Mouse (Mus musculus): ENCODE data around the gene Eya3.

The Eya3 gene

GRCm38 (mm10) chr4:132639191-132639713, 465 bp downstream of the Eya3 start:
- no peak for DNase-seq (ENCODE audit: low read depth, low spot score)

- DNase-seq (ENCODE audit: low read depth, low spot score): no peak
Observed at GRCm38 (mm10) chr4:132647439-132647838, 8.7 kb downstream of the Eya3 start.

- DNase-seq (ENCODE audit: low read depth, low spot score): peak; percentile 92
Observed at GRCm38 (mm10) chr4:132649271-132649999, 10.6 kb downstream of the Eya3 start.

- no peak for DNase-seq (ENCODE audit: low read depth, low spot score)
Observed at GRCm38 (mm10) chr4:132652842-132653241, 14.1 kb downstream of the Eya3 start.

GRCm38 (mm10) chr4:132653799-132654198, 15.0 kb downstream of the Eya3 start:
- DNase-seq (ENCODE audit: low read depth, low spot score): no peak

- no peak for DNase-seq (ENCODE audit: low read depth, low spot score)
Observed at GRCm38 (mm10) chr4:132655290-132655689, 16.5 kb downstream of the Eya3 start.

GRCm38 (mm10) chr4:132659106-132659505, 20.3 kb downstream of the Eya3 start:
- no peak for DNase-seq (ENCODE audit: low read depth, low spot score)

GRCm38 (mm10) chr4:132672697-132673096, 33.9 kb downstream of the Eya3 start:
- no peak for DNase-seq (ENCODE audit: low read depth, low spot score)

GRCm38 (mm10) chr4:132676771-132677539, 38.2 kb downstream of the Eya3 start:
- peak; percentile 46 for DNase-seq (ENCODE audit: low read depth, low spot score)

GRCm38 (mm10) chr4:132689634-132690033, 50.8 kb downstream of the Eya3 start:
- DNase-seq (ENCODE audit: low read depth, low spot score): no peak

GRCm38 (mm10) chr4:132693366-132693765, 54.6 kb downstream of the Eya3 start:
- DNase-seq (ENCODE audit: low read depth, low spot score): no peak

- no peak for DNase-seq (ENCODE audit: low read depth, low spot score)
Observed at GRCm38 (mm10) chr4:132702076-132702475, 63.3 kb downstream of the Eya3 start.

- no peak for DNase-seq (ENCODE audit: low read depth, low spot score)
Observed at GRCm38 (mm10) chr4:132706885-132707284, 68.1 kb downstream of the Eya3 start.

GRCm38 (mm10) chr4:132713181-132713580, 74.4 kb downstream of the Eya3 start:
- DNase-seq (ENCODE audit: low read depth, low spot score): no peak

- DNase-seq (ENCODE audit: low read depth, low spot score): no peak
Observed at GRCm38 (mm10) chr4:132718251-132718650, 79.5 kb downstream of the Eya3 start.

- no peak for DNase-seq (ENCODE audit: low read depth, low spot score)
Observed at GRCm38 (mm10) chr4:132728233-132728632, 89.4 kb downstream of the Eya3 start.

- no peak for DNase-seq (ENCODE audit: low read depth, low spot score)
Observed at GRCm38 (mm10) chr4:132731616-132732015, 92.8 kb downstream of the Eya3 start.

GRCm38 (mm10) chr4:132732148-132732684, 93.4 kb downstream of the Eya3 start, which contains the start of gene Xkr8:
TSS of gene Xkr8 (minus strand) at chr4:132732546.
- DNase-seq (ENCODE audit: low read depth, low spot score): peak; percentile 91

GRCm38 (mm10) chr4:132733071-132733770, 94.4 kb downstream of the Eya3 start:
- peak; percentile 80 for DNase-seq (ENCODE audit: low read depth, low spot score)

GRCm38 (mm10) chr4:132734766-132735165, 96.0 kb downstream of the Eya3 start:
- DNase-seq (ENCODE audit: low read depth, low spot score): peak; percentile 73

GRCm38 (mm10) chr4:132735389-132735788, 96.6 kb downstream of the Eya3 start:
- no peak for DNase-seq (ENCODE audit: low read depth, low spot score)

- DNase-seq (ENCODE audit: low read depth, low spot score): no peak
Observed at GRCm38 (mm10) chr4:132735894-132736293, 97.1 kb downstream of the Eya3 start.
